In genomic region chr17:73671921-73672320, GRCm38 (mm10) we compare ENCODE assay signal across 25 mouse cellular contexts. TPM values are rescaled to one million over a fixed set of nuclear protein-coding genes. Genes with fewer than 3 reads are reported as not detected.
A peak's percentile ranks its signal among the peaks of the same experiment; 100 is the strongest.
DNase-seq lines count a peak whose midpoint lies in the region; TF ChIP-seq lines count a peak whose summit lies in the region.
"Had no signal": no experiment of that assay in that cellular context is flagged by ENCODE, and none has a peak within 500 bp of the region (broad histone marks: within the 10 kb centered on the region; RNA-seq: fewer than 3 reads in every experiment).

No protein-coding gene starts in this region.

- no peak overlapping the region for H3K9ac ChIP-seq in CH12.LX (ENCODE audit: insufficient read depth, low read depth)
- H3K9ac ChIP-seq: heart, embryonic 12.5 days; hindbrain, embryonic 13.5 days; limb, embryonic 12.5 days; lung, embryonic 15.5 days; midbrain, embryonic 13.5 days had no signal

- H3K4me3 ChIP-seq in CH12.LX (replicated peaks in 1 of 3; ENCODE audit: low read depth in 2 of 3, low read length in 2 of 3, poor library complexity in 1 of 3) = no peak overlapping the region
- H3K4me3 ChIP-seq: erythroblast, embryonic 14.5 days; heart, adult 2 months; heart, embryonic 12.5 days; hindbrain, embryonic 13.5 days; left cerebral cortex, adult 2 months; limb, embryonic 12.5 days; lung, embryonic 15.5 days; megakaryocyte, embryonic 14.5 days; midbrain, embryonic 13.5 days had no signal

- dilution Hi-C loops in CH12.LX (cut with MboI; ENCODE audit: extremely low pct_ligation_motif_present, extremely low pct_unique_long_range_greater_than_20kb, low sequenced_read_pairs) = no loop called here

- in situ Hi-C loops in CH12.LX (cut with MboI; ENCODE audit: low pct_ligation_motif_present, low pct_unique_long_range_greater_than_20kb, low sequenced_read_pairs) = no loop called here

- peaks cover 2 to 6% of the 10 kb centered on the region in 2 experiments; a peak in 3 of 4 replicates for H3K4me1 ChIP-seq in CH12.LX (ENCODE audit: control insufficient read depth in 1 of 2, insufficient read depth in 2 of 2)
- H3K4me1 ChIP-seq: limb, embryonic 12.5 days; lung, embryonic 15.5 days; megakaryocyte, embryonic 14.5 days; midbrain, embryonic 13.5 days had no signal

- no peaks in the 10 kb centered on the region for H3K36me3 ChIP-seq in CH12.LX (replicated peaks in 1 of 2; ENCODE audit: control insufficient read depth in 1 of 2, insufficient read depth in 1 of 2, low read length in 1 of 2)
- H3K36me3 ChIP-seq: heart, embryonic 12.5 days; hindbrain, embryonic 13.5 days; limb, embryonic 12.5 days; lung, embryonic 15.5 days; midbrain, embryonic 13.5 days had no signal

- no peak overlapping the region for H3K4me2 ChIP-seq in CH12.LX (ENCODE audit: insufficient read depth, low read depth, poor library complexity, severe bottlenecking)
- H3K4me2 ChIP-seq: heart, embryonic 12.5 days; hindbrain, embryonic 13.5 days; limb, embryonic 12.5 days; lung, embryonic 15.5 days; midbrain, embryonic 13.5 days had no signal

- no peak for TF ChIP-seq RAD21 in CH12.LX (IDR thresholded peaks at IDR 0.05; ENCODE audit: low read depth, low read length)

- peak; percentile 20 to 21 for DNase-seq in kidney, adult 8-10 months
- no peak for DNase-seq in kidney, postnatal 10 days
- DNase-seq in CH12.LX (ENCODE audit: extremely low read depth) = no peak
- DNase-seq in adipocyte (ENCODE audit: low spot score) = peak; percentile 3
- peak; percentile 41 for DNase-seq in retina, embryonic 14.5 days (ENCODE audit: low spot score)
- DNase-seq in frontal cortex, adult 2 months (ENCODE audit: extremely low spot score in 1 of 2, low spot score in 1 of 2) = no peak
- DNase-seq: adrenal gland, postnatal 10 days; B cell, adult 2 months; cerebellum, adult 11 months; cerebellum, adult 9-10 months; heart, adult 2 months; heart, postnatal 4 days; lung, postnatal 4 days; thymus, postnatal 4 days had no signal

- TF ChIP-seq CTCF in CH12.LX (conservative IDR thresholded peaks at IDR 0.05 in 1 of 2, IDR thresholded peaks at IDR 0.05 in 1 of 2; ENCODE audit: low read depth in 2 of 2, low read length in 2 of 2) = no peak

- H3K9me3 ChIP-seq in CH12.LX (replicated peaks; ENCODE audit: low read length) = no peaks in the 10 kb centered on the region
- H3K9me3 ChIP-seq: heart, embryonic 12.5 days; hindbrain, embryonic 13.5 days; limb, embryonic 12.5 days; lung, embryonic 15.5 days; megakaryocyte, embryonic 14.5 days; midbrain, embryonic 13.5 days had no signal

- no peak overlapping the region for H3K27ac ChIP-seq in CH12.LX (ENCODE audit: insufficient read depth, low read depth)
- H3K27ac ChIP-seq: heart, adult 2 months; hindbrain, embryonic 13.5 days; left cerebral cortex, adult 2 months; limb, embryonic 12.5 days; lung, embryonic 15.5 days; midbrain, embryonic 13.5 days had no signal

- no peaks in the 10 kb centered on the region for H3K27me3 ChIP-seq in CH12.LX (replicated peaks)
- H3K27me3 ChIP-seq: heart, embryonic 12.5 days; hindbrain, embryonic 13.5 days; limb, embryonic 12.5 days; lung, embryonic 15.5 days; megakaryocyte, embryonic 14.5 days; midbrain, embryonic 13.5 days had no signal

- TF ChIP-seq POLR2A in CH12.LX (IDR thresholded peaks at IDR 0.05; ENCODE audit: low read depth, low read length) = no peak

- H3K79me2 ChIP-seq in CH12.LX (replicated peaks; ENCODE audit: control insufficient read depth, extremely low read depth, insufficient read depth, poor library complexity, severe bottlenecking) = no peaks in the 10 kb centered on the region

- TF ChIP-seq EP300 in CH12.LX (IDR thresholded peaks at IDR 0.05; ENCODE audit: low read length) = no peak

TF ChIP-seq in CH12.LX, 34 proteins besides CTCF, POLR2A, EP300 and RAD21:
- TF ChIP-seq KAT2A (IDR thresholded peaks at IDR 0.05; ENCODE audit: insufficient replicate concordance, low read length) = no peak
- peak; percentile 59; the same call in 1 of the 2 replicates for TF ChIP-seq BHLHE40 (IDR thresholded peaks at IDR 0.05; ENCODE audit: low read depth, low read length)
- TF ChIP-seq SIN3A (IDR thresholded peaks at IDR 0.05; ENCODE audit: low read length) = no peak

RNA-seq across cellular contexts. Expression of gene Galnt14, which starts 38.3 kb away (rescaled TPM):
- total RNA-seq in CH12.LX (2012; rRNA removed) (3.4 and 5.8 TPM in 2 replicates), CH12.LX (2014; rRNA removed) (0.88 and 1.0 TPM in 2 replicates)
- 2.0 and 2.4 TPM in 2 replicates for polyA plus RNA-seq in CH12.LX (2012; ENCODE audit: insufficient read length, low read depth)
- 17.6 and 21.7 TPM in 2 replicates for polyA plus RNA-seq in frontal cortex, adult 2 months (2012; rRNA removed)
- total RNA-seq: common myeloid progenitor, adult 5-6 weeks; gastrocnemius, adult 8-10 months; heart, adult 2 months had no signal
- polyA plus RNA-seq: erythroblast, embryonic 14.5 days; liver, embryonic 16.5 days had no signal

Comparison
In these comparisons a context has a peak if more than half of its experiments do, and no peak if none do; other contexts are left out.
1. DNase-seq: peak in kidney, adult 8-10 months (2 of 2), adipocyte (single experiment) and retina, embryonic 14.5 days (single experiment); none in kidney, postnatal 10 days (single experiment), CH12.LX (single experiment) and frontal cortex, adult 2 months (0 of 2).